Mouse (Mus musculus) ES-E14 (cell line): ENCODE data around the gene Mbd3. TPM values are rescaled to one million over a fixed set of nuclear protein-coding genes. Genes with fewer than 3 reads are reported as not detected.

Source experiments
- DNase-seq: peaks from one replicate; pipeline ENCODE4 v3.0.0-alpha.2; 2013; ENCODE audit warnings: low read depth, low spot score
- H3K27ac ChIP-seq: 2 replicates; pipeline ENCODE4 v1.5.1; 2012; ENCODE audit warnings: low read depth, mild to moderate bottlenecking, low read length, moderate library complexity, mixed read lengths; ENCODE audit not compliant: poor library complexity, insufficient read depth, severe bottlenecking
- H3K36me3 ChIP-seq: 2 replicates; pipeline ENCODE4 v1.6.1; 2012; ENCODE audit warnings: mild to moderate bottlenecking, low read length, moderate library complexity, mixed read lengths; ENCODE audit not compliant: control insufficient read depth, poor library complexity, insufficient read depth, severe bottlenecking
- H3K4me1 ChIP-seq, 2 experiments: fragments of 150-350 bp in 1 of 2; sonication (generic) in 1 of 2; 2 replicates each; pipeline ENCODE4 v1.6.1; 2012; ENCODE audit warnings: low read length in 2 of 2, mild to moderate bottlenecking in 1 of 2, mixed read lengths in 1 of 2; ENCODE audit not compliant: control insufficient read depth in 2 of 2, insufficient read depth in 2 of 2, poor library complexity in 1 of 2
- H3K4me3 ChIP-seq, 2 experiments: fragments of 150-350 bp in 1 of 2; sonication (generic) in 1 of 2; 2 replicates each; pipeline ENCODE4 v1.5.1; 2012; ENCODE audit warnings: low read length in 2 of 2, low read depth in 1 of 2, mild to moderate bottlenecking in 1 of 2, mixed read lengths in 1 of 2; ENCODE audit not compliant: insufficient read depth in 1 of 2, poor library complexity in 1 of 2, severe bottlenecking in 1 of 2
- H3K9ac ChIP-seq: 2 replicates; pipeline ENCODE4 v1.6.1; 2012; ENCODE audit warnings: low read depth, mild to moderate bottlenecking, low read length, mixed read lengths; ENCODE audit not compliant: poor library complexity, insufficient read depth, severe bottlenecking
- H3K9me3 ChIP-seq: fragments of 150-350 bp; sonication (generic); 2 replicates; pipeline ENCODE4 v1.6.1; 2012; ENCODE audit warnings: low read depth, mild to moderate bottlenecking, low read length; ENCODE audit not compliant: control insufficient read depth, insufficient read depth
- CHD2 ChIP-seq: IDR thresholded peaks from 2 replicates; pipeline ENCODE4 v1.6.1; 2014; ENCODE audit warnings: mild to moderate bottlenecking, low read depth, low read length, inconsistent platforms
- HCFC1 ChIP-seq: IDR thresholded peaks from 2 replicates; pipeline ENCODE4 v1.6.1; 2012; ENCODE audit warnings: low read length, inconsistent platforms, borderline replicate concordance; ENCODE audit not compliant: insufficient read depth
- MAFK ChIP-seq: IDR thresholded peaks from 2 replicates; pipeline ENCODE4 v1.6.1; 2014; ENCODE audit warnings: mild to moderate bottlenecking, low read depth, low read length, inconsistent platforms; ENCODE audit not compliant: insufficient read depth
- ZC3H11A ChIP-seq: IDR thresholded peaks from 2 replicates; pipeline ENCODE4 v1.6.1; 2012; ENCODE audit warnings: low read depth, mild to moderate bottlenecking, inconsistent platforms, low read length, borderline replicate concordance
- ZNF384 ChIP-seq: IDR thresholded peaks from 2 replicates; pipeline ENCODE4 v1.6.1; 2012; ENCODE audit warnings: low read depth, low read length, inconsistent platforms
- in situ Hi-C, 2 experiments: fragments of 600-800 bp; cut with MboI; formaldehyde crosslinking; loops; one replicate each; pipeline ENCODE4 v1.15.1; 2025; ENCODE audit warnings: low sequenced_read_pairs in 2 of 2, inconsistent platforms in 1 of 2; ENCODE audit not compliant: unreplicated experiment in 2 of 2
- total RNA-seq: library from RNA; depleted of rRNA; stranded (reverse); fragments of 300-350 nt; gene quantifications from 2 replicates; pipeline ENCODE4 v1.2.3, GENCODE M21; 2012

Mbd3 gene
- total RNA-seq, 1 experiment, result 131 TPM

GRCm38 (mm10) chr10:80386735-80387471, 12.4 kb downstream of the Mbd3 start:
- TF ChIP-seq ZC3H11A (no peak), ZNF384 (no peak), CHD2 (no peak), MAFK (no peak), HCFC1 (no peak)
- H3K9me3 ChIP-seq, result no peaks in the 10 kb centered on the region
- peaks cover 5 to 36% of the 10 kb centered on the region in 2 experiments; a peak in 2 of 4 replicates for H3K4me1 ChIP-seq
- peaks cover 18% of the 10 kb centered on the region for H3K36me3 ChIP-seq
- no peak overlapping the region for H3K27ac ChIP-seq
- H3K9ac ChIP-seq, result peak overlapping the region; percentile 72
- in situ Hi-C loops, result no loop called here
- no peak for DNase-seq
- H3K4me3 ChIP-seq, result peak overlapping the region; percentile 79 to 83

GRCm38 (mm10) chr10:80385811-80386734, 13.3 kb downstream of the Mbd3 start:
- peaks cover 17% of the 10 kb centered on the region for H3K36me3 ChIP-seq
- DNase-seq, result no peak
- H3K9ac ChIP-seq, result peak overlapping the region; percentile 72
- peaks cover 5 to 37% of the 10 kb centered on the region in 2 experiments; a peak in 2 of 4 replicates for H3K4me1 ChIP-seq
- in situ Hi-C loops, result no loop called here
- H3K27ac ChIP-seq, result no peak overlapping the region
- TF ChIP-seq ZNF384 (no peak), CHD2 (no peak), ZC3H11A (no peak), HCFC1 (no peak), MAFK (no peak)
- no peaks in the 10 kb centered on the region for H3K9me3 ChIP-seq
- peak overlapping the region; percentile 79 to 83 for H3K4me3 ChIP-seq

GRCm38 (mm10) chr10:80385310-80385709, 14.0 kb downstream of the Mbd3 start:
- H3K4me3 ChIP-seq, result no peak overlapping the region; a peak in 1 of 4 replicates
- no peaks in the 10 kb centered on the region for H3K9me3 ChIP-seq
- in situ Hi-C loops, result no loop called here
- no peak for DNase-seq
- H3K4me1 ChIP-seq, result peaks cover 5 to 38% of the 10 kb centered on the region in 2 experiments; a peak in 2 of 4 replicates
- H3K27ac ChIP-seq, result no peak overlapping the region
- no peak overlapping the region for H3K9ac ChIP-seq
- no peak for TF ChIP-seq ZNF384
- TF ChIP-seq ZC3H11A, result no peak
- TF ChIP-seq HCFC1, result no peak
- TF ChIP-seq CHD2, result no peak
- TF ChIP-seq MAFK, result no peak
- H3K36me3 ChIP-seq, result peaks cover 18% of the 10 kb centered on the region; the same call in 1 of the 2 replicates

- Histone ChIP-seq H3K9me3 (no peaks in the 10 kb centered on the region), H3K4me1 (peaks cover 5 to 38% of the 10 kb centered on the region in 2 experiments; a peak in 2 of 4 replicates), H3K4me3 (no peak overlapping the region), H3K36me3 (peaks cover 20% of the 10 kb centered on the region; the same call in 1 of the 2 replicates), H3K9ac (no peak overlapping the region), H3K27ac (no peak overlapping the region)
- no peak for TF ChIP-seq ZNF384
- TF ChIP-seq CHD2, result no peak
- TF ChIP-seq ZC3H11A, result no peak
- no peak for TF ChIP-seq MAFK
- no peak for TF ChIP-seq HCFC1
- DNase-seq, result no peak
- in situ Hi-C loops, result no loop called here
Observed at GRCm38 (mm10) chr10:80384709-80385108, 14.6 kb downstream of the Mbd3 start.
